Mouse (Mus musculus) hindbrain, embryonic 10.5 days (tissue): ENCODE measurements around the gene Babam2. TPM values are rescaled to one million over a fixed set of nuclear protein-coding genes. Genes with fewer than 3 reads are reported as not detected.
"Not testable (repeated sequence)": the region's sequence is repeated elsewhere in the genome, so short reads cannot be mapped to it uniquely, and the experiment has no call there.

Source experiments
- DNase-seq: peaks from one replicate; pipeline ENCODE4 v3.0.0-alpha.2; 2017; ENCODE audit warnings: low spot score
- H3K27ac ChIP-seq: fragments of 300-500 bp; sonication (generic); 2 replicates; pipeline ENCODE4 v1.5.1; 2016; ENCODE audit warnings: mild to moderate bottlenecking, moderate library complexity
- H3K27me3 ChIP-seq: fragments of 300-500 bp; sonication (generic); 2 replicates; pipeline ENCODE4 v1.6.1; 2016; ENCODE audit warnings: mild to moderate bottlenecking; ENCODE audit not compliant: poor library complexity, insufficient read depth, severe bottlenecking
- H3K36me3 ChIP-seq: fragments of 300-500 bp; sonication (generic); 2 replicates; pipeline ENCODE4 v1.6.1; 2016; ENCODE audit warnings: mild to moderate bottlenecking, moderate library complexity
- H3K4me1 ChIP-seq: fragments of 300-500 bp; sonication (generic); replicated peaks from 2 replicates; pipeline ENCODE4 v1.6.1; 2016; ENCODE audit warnings: mild to moderate bottlenecking
- H3K4me3 ChIP-seq: fragments of 300-500 bp; sonication (generic); 2 replicates; pipeline ENCODE4 v1.5.1; 2016; ENCODE audit warnings: mild to moderate bottlenecking, moderate library complexity
- H3K9me3 ChIP-seq: fragments of 300-500 bp; sonication (generic); 2 replicates; pipeline ENCODE4 v1.6.1; 2016; ENCODE audit warnings: mild to moderate bottlenecking, moderate library complexity
- WGBS: fragments of 180-500 bp; shearing (Covaris S2); methylation state at CpG from one replicate; pipeline ENCODE4 v1.1.7; 2016; 5-methylcytosine and 5-hydroxymethylcytosine counted together
- polyA plus RNA-seq: library from polyadenylated mRNA; unstranded; fragments of >200 nt; fragmentation: Nextera tagmentation; extraction: Ambion mirVana; gene quantifications from 2 replicates; pipeline ENCODE4 v1.2.1, GENCODE M21; 2016

The Babam2 gene
- polyA plus RNA-seq, 1 experiment from 2014 or later: 36.8 TPM

GRCm38 (mm10) chr5:31950532-31950931 is 253.0 kb downstream of the Babam2 start:
- H3K27me3 ChIP-seq: no peaks in the 10 kb centered on the region
- no peak overlapping the region for H3K27ac ChIP-seq
- H3K4me3 ChIP-seq: no peak overlapping the region
- no peaks in the 10 kb centered on the region for H3K4me1 ChIP-seq
- 94% methylated on average over 4 of the region's 4 CpGs for WGBS
- no peaks in the 10 kb centered on the region for H3K36me3 ChIP-seq
- no peak for DNase-seq
- H3K9me3 ChIP-seq: no peaks in the 10 kb centered on the region

- Histone ChIP-seq H3K36me3 (no peaks in the 10 kb centered on the region), H3K9me3 (no peaks in the 10 kb centered on the region), H3K27ac (no peak overlapping the region), H3K4me1 (peaks cover 4% of the 10 kb centered on the region; the same call in 1 of the 2 replicates), H3K27me3 (no peaks in the 10 kb centered on the region), H3K4me3 (no peak overlapping the region)
- 82% methylated on average over 3 of the region's 3 CpGs for WGBS
- no peak for DNase-seq
Observed at GRCm38 (mm10) chr5:31955184-31955583, 257.7 kb downstream of the Babam2 start.

GRCm38 (mm10) chr5:31956336-31956735 is 258.9 kb downstream of the Babam2 start:
- no peaks in the 10 kb centered on the region for H3K27me3 ChIP-seq
- H3K27ac ChIP-seq: no peak overlapping the region
- H3K4me1 ChIP-seq: peaks cover 4% of the 10 kb centered on the region; the same call in 1 of the 2 replicates
- no peak overlapping the region for H3K4me3 ChIP-seq
- no peaks in the 10 kb centered on the region for H3K36me3 ChIP-seq
- WGBS: 90% methylated on average over 3 of the region's 3 CpGs
- H3K9me3 ChIP-seq: no peaks in the 10 kb centered on the region
- no peak for DNase-seq

GRCm38 (mm10) chr5:31959886-31960285 is 262.4 kb downstream of the Babam2 start:
- 83% methylated on average over 8 of the region's 8 CpGs for WGBS
- no peak for DNase-seq
- Histone ChIP-seq H3K27ac (no peak overlapping the region), H3K4me1 (peaks cover 7% of the 10 kb centered on the region; the same call in 1 of the 2 replicates), H3K36me3 (no peaks in the 10 kb centered on the region), H3K4me3 (no peak overlapping the region), H3K27me3 (no peaks in the 10 kb centered on the region), H3K9me3 (no peaks in the 10 kb centered on the region)

- no peak overlapping the region for H3K4me3 ChIP-seq
- WGBS: 78% methylated on average over 2 of the region's 2 CpGs
- DNase-seq: no peak
- H3K36me3 ChIP-seq: no peaks in the 10 kb centered on the region
- H3K4me1 ChIP-seq: peaks cover 7% of the 10 kb centered on the region; the same call in 1 of the 2 replicates
- no peaks in the 10 kb centered on the region for H3K27me3 ChIP-seq
- H3K9me3 ChIP-seq: no peaks in the 10 kb centered on the region
- H3K27ac ChIP-seq: no peak overlapping the region
Observed at GRCm38 (mm10) chr5:31961423-31961822, 263.9 kb downstream of the Babam2 start.

- no peaks in the 10 kb centered on the region for H3K27me3 ChIP-seq
- H3K36me3 ChIP-seq: no peaks in the 10 kb centered on the region
- no peak overlapping the region for H3K27ac ChIP-seq
- DNase-seq: no peak
- WGBS: 85% methylated on average over 3 of the region's 3 CpGs
- no peak overlapping the region for H3K4me3 ChIP-seq
- no peaks in the 10 kb centered on the region for H3K9me3 ChIP-seq
- H3K4me1 ChIP-seq: peaks cover 7% of the 10 kb centered on the region; the same call in 1 of the 2 replicates
Observed at GRCm38 (mm10) chr5:31962346-31962745, 264.9 kb downstream of the Babam2 start.

- no peak overlapping the region for H3K27ac ChIP-seq
- no peaks in the 10 kb centered on the region for H3K27me3 ChIP-seq
- H3K4me3 ChIP-seq: no peak overlapping the region
- H3K4me1 ChIP-seq: peaks cover 7% of the 10 kb centered on the region; the same call in 1 of the 2 replicates
- no peaks in the 10 kb centered on the region for H3K9me3 ChIP-seq
- no peak for DNase-seq
- no peaks in the 10 kb centered on the region for H3K36me3 ChIP-seq
- WGBS: 83% methylated on average over 8 of the region's 8 CpGs
Observed at GRCm38 (mm10) chr5:31963352-31963751, 265.9 kb downstream of the Babam2 start.

GRCm38 (mm10) chr5:31963851-31964250 is 266.4 kb downstream of the Babam2 start:
- WGBS: 83% methylated on average over 2 of the region's 2 CpGs
- Histone ChIP-seq H3K4me3 (no peak overlapping the region), H3K9me3 (no peaks in the 10 kb centered on the region), H3K36me3 (no peaks in the 10 kb centered on the region), H3K27me3 (no peaks in the 10 kb centered on the region), H3K4me1 (peaks cover 7% of the 10 kb centered on the region; the same call in 1 of the 2 replicates), H3K27ac (no peak overlapping the region)
- DNase-seq: no peak

GRCm38 (mm10) chr5:31966741-31967140 is 269.3 kb downstream of the Babam2 start:
- Histone ChIP-seq H3K9me3 (no peaks in the 10 kb centered on the region), H3K27ac (no peak overlapping the region), H3K27me3 (no peaks in the 10 kb centered on the region), H3K4me1 (0 out of 2 replicates have a peak, but pooled peaks cover 3% of the 10 kb centered on the region), H3K36me3 (no peaks in the 10 kb centered on the region), H3K4me3 (no peak overlapping the region)
- WGBS: 78% methylated on average over 5 of the region's 5 CpGs
- no peak for DNase-seq

- WGBS: 90% methylated on average over 4 of the region's 4 CpGs
- Histone ChIP-seq H3K27ac (no peak overlapping the region), H3K36me3 (no peaks in the 10 kb centered on the region), H3K9me3 (no peaks in the 10 kb centered on the region), H3K4me3 (no peak overlapping the region), H3K4me1 (0 out of 2 replicates have a peak, but pooled peaks cover 3% of the 10 kb centered on the region), H3K27me3 (no peaks in the 10 kb centered on the region)
- no peak for DNase-seq
Observed at GRCm38 (mm10) chr5:31967526-31967925, 270.0 kb downstream of the Babam2 start.

- H3K4me1 ChIP-seq: 0 out of 2 replicates have a peak, but pooled peaks cover 3% of the 10 kb centered on the region
- DNase-seq: no peak
- H3K4me3 ChIP-seq: no peak overlapping the region
- no peaks in the 10 kb centered on the region for H3K27me3 ChIP-seq
- no peaks in the 10 kb centered on the region for H3K36me3 ChIP-seq
- 76% methylated on average over 6 of the region's 6 CpGs for whole genome bisulfite sequencing
- no peaks in the 10 kb centered on the region for H3K9me3 ChIP-seq
- H3K27ac ChIP-seq: no peak overlapping the region
Observed at GRCm38 (mm10) chr5:31968046-31968506, 270.6 kb downstream of the Babam2 start.

GRCm38 (mm10) chr5:31972416-31972815 is 274.9 kb downstream of the Babam2 start:
- not testable (repeated sequence) for H3K4me1 ChIP-seq, H3K36me3 ChIP-seq, H3K4me3 ChIP-seq, DNase-seq, H3K27me3 ChIP-seq, H3K9me3 ChIP-seq, H3K27ac ChIP-seq
- WGBS: 94% methylated on average over 1 of the region's 1 CpGs

- WGBS: 65% methylated on average over 3 of the region's 3 CpGs
- no peak for DNase-seq
Observed at GRCm38 (mm10) chr5:31974614-31975168, 277.2 kb downstream of the Babam2 start.

More at GRCm38 (mm10) chr5:31974614-31975168, 277.2 kb downstream of the Babam2 start:
- H3K27ac ChIP-seq: no peak overlapping the region
- no peaks in the 10 kb centered on the region for H3K9me3 ChIP-seq
- H3K27me3 ChIP-seq: no peaks in the 10 kb centered on the region
- H3K4me1 ChIP-seq: peaks cover 4% of the 10 kb centered on the region; the same call in 1 of the 2 replicates
- no peaks in the 10 kb centered on the region for H3K36me3 ChIP-seq
- no peak overlapping the region for H3K4me3 ChIP-seq
